Mouse (Mus musculus) embryonic fibroblast, embryonic 13.5 days (primary cell): ENCODE measurements at regions not wholly inside any gene's neighbourhood (a gene's known extent, or its start where the extent isn't known, plus 50 kb on each side); places are given as distances from the start of the nearest gene placed in this dataset.

Experiments used
- H3K27ac ChIP-seq: 2 replicates; pipeline ENCODE4 v1.5.1; 2012; ENCODE audit warnings: low read length, control low read depth, inconsistent platforms; ENCODE audit not compliant: insufficient read depth
- H3K4me1 ChIP-seq: 2 replicates; pipeline ENCODE4 v1.6.1; 2011; ENCODE audit warnings: low read length; ENCODE audit not compliant: control insufficient read depth, insufficient read depth
- H3K4me3 ChIP-seq: 2 replicates; pipeline ENCODE4 v1.5.1; 2011; ENCODE audit warnings: mild to moderate bottlenecking, control low read depth, low read length; ENCODE audit not compliant: insufficient read depth
- CTCF ChIP-seq: IDR thresholded peaks from 2 replicates; pipeline ENCODE4 v1.5.1; 2011; ENCODE audit warnings: mild to moderate bottlenecking, control low read depth, low read length, moderate library complexity, borderline replicate concordance; ENCODE audit not compliant: insufficient read depth
- POLR2A ChIP-seq: IDR thresholded peaks from 2 replicates; pipeline ENCODE4 v1.6.1; 2011; ENCODE audit warnings: low read depth, mild to moderate bottlenecking, control low read depth, low read length, moderate library complexity

DNA sequence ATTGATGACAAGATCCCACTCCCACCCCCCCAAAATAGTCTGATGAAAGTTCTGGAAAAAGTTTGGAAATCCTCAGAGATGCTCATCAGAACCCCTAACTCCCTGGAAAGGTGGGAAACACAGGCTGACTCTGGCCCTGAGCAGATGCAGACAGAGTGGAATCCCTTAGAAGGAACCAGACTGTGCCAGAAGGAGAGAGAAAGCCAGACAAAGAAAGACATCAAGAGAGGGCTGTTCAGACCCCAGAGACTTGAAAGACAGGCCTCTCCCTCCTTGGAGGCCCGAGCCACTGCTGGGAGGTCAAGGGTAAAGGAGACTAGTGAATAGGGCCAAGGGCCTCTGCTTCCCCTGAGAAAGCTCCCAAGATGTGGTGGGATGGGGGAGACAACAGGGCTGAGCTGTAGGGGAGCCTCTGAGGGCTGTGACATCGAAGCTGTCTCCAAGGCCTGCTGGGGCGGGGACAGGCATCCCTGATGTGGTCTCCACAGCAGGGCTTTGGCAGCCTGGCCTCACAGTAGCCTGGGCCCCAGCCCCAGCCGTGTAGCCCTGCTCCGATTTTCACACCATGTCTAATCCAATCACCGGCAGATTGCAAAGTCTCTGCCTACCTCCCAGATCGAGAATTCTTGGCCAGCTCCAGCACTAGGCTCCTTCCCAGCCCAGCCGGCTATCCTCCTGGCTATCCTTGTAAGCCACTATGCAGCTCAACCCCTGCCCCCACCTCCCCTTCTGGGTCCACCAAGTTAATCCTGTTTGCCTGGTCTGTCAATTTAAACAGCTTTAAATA is 83.5 kb upstream of the Parp11 start:
- H3K27ac ChIP-seq: no peak overlapping the region
- TF ChIP-seq CTCF: no peak
- TF ChIP-seq POLR2A: no peak
- no peaks in the 10 kb centered on the region for H3K4me1 ChIP-seq
- H3K4me3 ChIP-seq: no peak overlapping the region

DNA sequence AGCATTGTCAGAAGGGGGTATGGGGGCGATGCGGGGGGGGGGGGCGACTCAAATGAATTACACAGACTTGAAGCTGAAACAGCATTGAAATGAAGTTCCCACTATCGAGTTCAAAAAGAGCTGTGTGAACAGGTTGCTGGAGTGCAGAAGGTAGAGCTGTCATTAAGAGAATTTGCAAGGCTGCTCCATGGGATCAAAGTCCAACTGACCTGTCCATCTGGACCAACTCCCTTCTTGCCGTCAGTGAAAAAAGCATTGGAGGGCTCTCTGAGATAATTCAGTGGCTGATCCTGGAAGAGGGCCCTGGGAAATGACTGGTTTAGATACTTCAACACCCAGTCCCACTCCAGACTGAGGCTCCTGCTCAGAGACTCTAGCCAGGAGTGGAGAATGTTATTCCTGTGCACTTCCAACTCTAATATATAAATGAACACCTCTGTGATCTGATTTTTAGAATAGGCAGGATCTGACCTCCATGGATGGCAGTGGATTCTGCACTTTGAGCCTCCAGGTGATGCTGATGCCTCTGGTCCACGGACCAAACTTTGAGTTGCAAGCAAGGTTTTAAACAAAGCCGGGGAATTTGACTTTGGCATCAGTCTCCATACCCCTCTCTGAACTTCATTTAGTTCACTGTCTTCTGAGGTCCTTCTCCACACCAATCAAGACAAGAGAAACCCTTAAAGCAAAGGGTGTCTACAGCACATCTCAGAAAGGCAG is 82.6 kb upstream of the Parp11 start:
- TF ChIP-seq POLR2A: no peak
- no peak for TF ChIP-seq CTCF
- H3K27ac ChIP-seq: no peak overlapping the region
- H3K4me1 ChIP-seq: no peaks in the 10 kb centered on the region
- no peak overlapping the region for H3K4me3 ChIP-seq

DNA sequence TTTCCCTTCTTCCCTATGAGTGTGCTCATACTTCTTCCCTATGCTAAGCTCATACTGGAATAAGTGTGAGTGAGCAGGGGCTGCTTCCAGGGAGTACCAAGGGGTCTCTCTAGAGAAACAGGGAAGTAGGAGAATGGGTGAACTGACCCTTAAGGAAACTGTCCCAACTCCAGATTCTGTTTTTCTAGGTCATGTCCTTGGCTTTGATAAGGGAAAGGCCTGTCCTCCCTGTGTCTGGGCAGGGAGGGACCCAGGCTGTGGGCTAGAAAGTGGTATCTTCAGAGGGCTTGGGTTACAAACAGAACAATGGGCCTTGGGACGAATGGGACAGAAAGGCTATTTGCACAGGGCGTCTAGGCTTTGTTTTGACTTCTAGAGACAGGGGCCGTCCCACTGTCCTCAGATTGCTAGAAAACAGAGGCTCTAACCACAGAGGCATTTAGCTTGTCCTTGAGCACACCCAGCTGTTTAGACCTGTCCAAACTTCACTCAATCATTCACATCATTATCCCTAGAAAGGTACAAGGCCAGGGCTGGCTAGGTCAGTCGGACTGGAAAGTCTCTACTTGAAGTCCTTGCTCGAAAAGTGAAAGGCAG is 82.0 kb upstream of the Parp11 start:
- Histone ChIP-seq H3K4me3 (no peak overlapping the region), H3K27ac (no peak overlapping the region), H3K4me1 (no peaks in the 10 kb centered on the region)
- TF ChIP-seq POLR2A (no peak), CTCF (no peak)

DNA sequence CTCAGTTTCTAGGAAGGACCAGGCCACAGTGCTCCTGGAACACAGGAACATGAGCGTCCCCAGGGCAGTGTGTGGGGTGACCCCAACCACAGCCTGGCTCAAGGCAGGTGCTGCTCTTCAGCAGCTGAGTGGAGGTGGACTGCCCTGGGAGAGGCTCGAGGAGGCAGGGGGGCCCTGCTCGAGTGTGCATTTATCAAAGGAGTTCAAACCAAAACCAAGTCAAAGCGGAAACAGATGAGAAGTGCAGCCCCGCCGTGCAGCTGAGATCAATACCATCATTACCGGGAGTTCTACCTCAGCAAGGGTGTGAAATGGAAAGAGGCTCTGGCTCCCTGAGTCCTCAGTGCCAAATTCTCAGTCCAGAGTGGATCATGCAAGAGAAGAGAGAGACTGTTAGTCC is 81.4 kb upstream of the Parp11 start:
- Histone ChIP-seq H3K27ac (no peak overlapping the region), H3K4me1 (no peaks in the 10 kb centered on the region), H3K4me3 (no peak overlapping the region)
- TF ChIP-seq POLR2A: no peak
- TF ChIP-seq CTCF: no peak

DNA sequence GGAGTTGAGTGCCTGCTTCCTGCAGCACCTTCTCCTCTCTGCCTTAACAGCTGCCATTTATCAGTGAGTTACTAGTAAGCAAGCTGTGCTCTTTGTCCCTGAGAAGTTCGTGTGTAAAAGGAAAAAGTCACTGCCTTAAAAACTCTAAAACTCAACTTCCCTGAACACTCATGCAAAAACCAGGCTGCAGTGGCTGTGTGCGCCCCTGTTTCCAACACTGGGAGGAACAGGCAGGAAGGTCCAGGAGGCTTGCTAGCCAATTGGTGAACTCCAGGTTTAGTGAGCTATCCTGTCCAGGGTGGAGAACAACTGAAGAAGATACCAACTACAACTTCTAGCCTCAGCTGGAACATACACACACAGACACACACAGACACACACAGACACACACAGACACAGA is 81.0 kb upstream of the Parp11 start:
- H3K4me3 ChIP-seq: no peak overlapping the region
- no peak overlapping the region for H3K27ac ChIP-seq
- TF ChIP-seq CTCF (no peak), POLR2A (no peak)
- no peaks in the 10 kb centered on the region for H3K4me1 ChIP-seq

DNA sequence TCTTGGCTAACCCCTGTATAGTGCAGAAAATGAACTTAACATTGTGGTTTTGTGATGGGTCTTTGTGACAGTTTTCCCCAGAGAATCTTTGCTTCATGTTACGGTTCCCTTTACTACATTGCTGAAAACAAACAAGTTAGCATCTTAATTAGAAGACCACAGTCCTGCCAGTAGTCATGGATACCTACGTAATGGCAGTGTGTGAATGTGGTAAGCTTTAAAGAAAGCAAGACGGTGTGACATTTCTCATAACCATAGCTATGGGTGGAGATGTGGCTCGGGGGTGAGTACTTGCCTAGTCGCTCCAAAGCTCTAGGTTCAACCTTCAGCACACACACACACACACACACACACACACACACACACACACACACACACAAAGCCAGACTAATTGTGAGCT is 73.6 kb upstream of the Parp11 start:
- Histone ChIP-seq H3K4me3 (no peak overlapping the region), H3K4me1 (no peaks in the 10 kb centered on the region), H3K27ac (no peak overlapping the region)
- TF ChIP-seq POLR2A (no peak), CTCF (no peak)

DNA sequence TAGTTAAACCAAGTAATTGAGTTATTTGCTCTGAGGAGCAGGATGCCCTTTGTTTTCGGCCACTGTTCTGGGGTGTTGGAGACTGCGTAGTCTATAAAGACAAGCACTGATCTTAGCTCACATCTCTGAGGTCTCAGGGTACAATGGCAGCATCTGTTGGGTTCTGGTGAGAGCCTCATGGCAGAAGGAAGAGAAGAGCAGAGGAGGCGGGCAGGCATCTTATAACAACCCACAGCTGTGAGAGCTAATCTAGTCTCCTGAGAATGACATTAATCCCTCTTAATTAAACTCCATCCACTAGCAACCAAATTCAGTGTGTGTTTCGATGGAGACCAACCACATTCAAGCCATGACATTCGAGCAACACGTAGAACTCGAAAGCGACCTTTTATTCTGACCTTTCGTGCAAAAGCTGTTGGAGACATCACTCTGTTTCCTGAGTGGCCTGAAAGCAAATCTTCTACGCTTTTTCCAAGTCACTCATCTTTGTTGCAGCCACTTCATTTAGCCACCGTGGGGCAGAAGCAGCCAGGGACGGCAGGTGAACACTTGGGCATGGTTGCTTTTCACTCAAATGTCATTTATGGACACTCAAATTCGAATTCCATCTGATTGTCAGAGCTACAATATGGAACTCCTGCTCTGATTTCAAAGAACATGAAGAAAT is 72.7 kb upstream of the Parp11 start:
- TF ChIP-seq CTCF: no peak
- TF ChIP-seq POLR2A: no peak
- H3K27ac ChIP-seq: no peak overlapping the region
- H3K4me3 ChIP-seq: no peak overlapping the region
- no peaks in the 10 kb centered on the region for H3K4me1 ChIP-seq

DNA sequence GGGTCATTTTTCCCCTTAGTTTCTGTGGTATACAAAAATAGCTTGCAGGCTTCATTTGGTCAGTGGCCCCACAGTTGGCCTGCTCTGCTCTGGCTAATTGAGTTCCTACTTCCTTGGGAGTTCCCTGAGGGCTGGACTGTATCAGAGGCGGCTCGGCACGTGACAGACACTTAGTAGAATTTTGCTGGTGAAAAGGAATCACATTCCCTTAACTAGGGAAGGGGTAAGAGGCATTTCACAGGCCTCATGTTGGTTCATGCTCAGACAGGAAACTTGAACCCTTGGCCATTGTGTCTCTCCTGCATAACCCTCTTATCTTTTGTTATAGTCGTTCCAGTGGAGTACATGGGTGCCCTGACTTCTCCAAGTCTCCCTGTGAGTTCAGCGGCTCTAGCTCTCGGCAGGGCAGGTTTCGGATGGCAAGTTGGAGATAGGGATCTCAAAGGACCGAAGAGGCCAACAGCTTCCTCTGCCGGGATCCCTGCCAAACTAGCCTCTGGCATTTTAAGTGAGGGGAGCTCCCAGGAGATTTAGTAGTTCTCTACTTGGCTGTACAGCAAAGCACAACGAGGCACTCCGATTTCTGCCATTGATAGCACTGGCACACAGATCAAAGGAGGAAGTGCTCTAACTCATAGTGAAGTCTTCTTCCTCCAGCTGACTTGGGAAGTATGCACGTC is 72.0 kb upstream of the Parp11 start:
- no peak overlapping the region for H3K27ac ChIP-seq
- TF ChIP-seq CTCF (no peak), POLR2A (no peak)

DNA sequence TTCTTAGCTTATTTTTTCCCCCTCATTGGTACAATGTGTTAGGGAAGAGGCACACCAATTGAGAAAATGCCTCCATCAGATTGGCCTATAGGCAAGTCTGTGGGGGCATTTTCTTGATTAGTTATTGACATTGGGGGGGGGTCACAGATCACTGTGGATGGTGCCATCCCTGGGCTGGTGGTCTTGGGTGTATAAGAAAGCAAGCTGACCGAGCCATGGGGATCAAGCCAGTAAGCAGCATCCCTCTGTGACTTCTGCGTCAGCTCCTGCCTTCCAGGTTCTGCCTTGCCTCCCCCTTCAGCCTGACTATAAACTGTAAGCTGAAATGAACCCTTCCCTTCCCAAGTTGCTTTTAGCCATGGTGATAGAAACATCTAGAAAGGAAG is 71.5 kb upstream of the Parp11 start:
- no peaks in the 10 kb centered on the region for H3K4me1 ChIP-seq
- H3K4me3 ChIP-seq: no peak overlapping the region
- H3K27ac ChIP-seq: no peak overlapping the region
- TF ChIP-seq CTCF (no peak), POLR2A (no peak)

More for the DNA sequence above, 72.0 kb upstream of the Parp11 start:
- no peak overlapping the region for H3K4me3 ChIP-seq
- no peaks in the 10 kb centered on the region for H3K4me1 ChIP-seq

DNA sequence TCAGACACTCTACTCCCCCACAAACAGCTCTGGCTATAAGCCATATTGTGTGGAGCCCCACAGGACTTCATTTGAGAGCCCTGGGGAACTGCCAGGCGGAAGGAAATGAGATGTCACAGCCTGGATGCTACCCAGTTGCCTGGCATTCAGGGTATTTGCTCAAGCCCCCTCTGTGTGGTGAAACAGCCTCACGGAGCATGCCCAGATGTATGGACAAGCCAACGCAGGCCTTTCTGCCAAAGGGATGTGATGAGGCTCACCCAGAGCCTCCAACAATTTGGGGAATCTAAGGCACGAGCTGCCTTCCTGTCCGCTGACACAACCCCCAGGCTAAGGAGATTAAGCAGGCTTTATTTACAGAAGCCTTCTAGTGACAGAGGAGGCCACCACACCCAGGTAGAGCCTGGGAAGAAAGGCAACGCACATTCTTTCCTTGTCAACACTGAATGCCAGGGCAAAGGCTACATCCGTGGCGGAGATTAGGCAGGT is 70.9 kb upstream of the Parp11 start:
- H3K4me3 ChIP-seq: no peak overlapping the region
- no peak overlapping the region for H3K27ac ChIP-seq
- no peaks in the 10 kb centered on the region for H3K4me1 ChIP-seq
- TF ChIP-seq CTCF (no peak), POLR2A (no peak)
